Mouse (Mus musculus): ENCODE measurements at regions not wholly inside any gene's neighbourhood (a gene's known extent, or its start where the extent isn't known, plus 50 kb on each side); places are given as distances from the start of the nearest gene placed in this dataset.

DNA sequence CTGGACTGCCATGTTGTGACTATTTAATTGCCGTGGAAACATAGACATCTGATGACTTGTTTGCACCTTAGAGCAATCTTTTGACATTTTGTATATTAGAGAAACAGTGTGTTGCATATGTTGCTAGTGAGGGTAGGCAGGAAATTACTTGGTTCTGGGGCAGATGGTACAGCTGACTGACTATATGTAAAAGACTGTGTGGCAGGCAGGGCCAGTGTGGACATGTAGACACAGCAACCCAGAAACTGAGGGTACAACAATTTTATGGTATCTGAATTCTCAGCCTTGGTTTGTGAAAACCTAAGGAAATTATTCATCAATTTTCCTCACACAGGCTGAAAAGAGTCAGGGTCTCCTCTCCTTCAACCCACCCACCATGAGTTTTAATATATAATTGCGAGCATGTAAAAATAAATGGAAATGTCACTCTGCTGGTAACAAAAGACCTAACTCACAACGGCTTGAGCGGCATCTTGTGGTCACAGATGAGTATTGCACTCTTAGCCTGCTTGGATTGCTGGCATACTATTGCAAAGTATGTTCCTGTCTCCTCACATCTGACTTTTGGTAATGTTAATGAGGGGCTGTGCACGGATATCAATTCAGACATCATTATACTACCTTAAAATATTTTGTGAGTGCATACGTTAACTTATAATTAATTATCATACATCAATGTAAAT lies 329.8 kb downstream of the Psat1 start:
- ATAC-seq (peak; percentile 32; the same call in 1 of the 2 replicates), DNase-seq (ENCODE audit: low spot score) (peak; percentile 91)
- H3K4me3 ChIP-seq (ENCODE audit: low read depth, low read length) = no peak overlapping the region
- no peak overlapping the region for H3K9ac ChIP-seq (ENCODE audit: low read length)
- H3K9me3 ChIP-seq (replicated peaks; ENCODE audit: control insufficient read depth, low read length) = no peaks in the 10 kb centered on the region
- H3K4me1 ChIP-seq (ENCODE audit: control insufficient read depth, insufficient read depth, low read length) = peaks cover 16% of the 10 kb centered on the region
- no peaks in the 10 kb centered on the region for H3K36me3 ChIP-seq (ENCODE audit: control insufficient read depth, insufficient read depth, low read length)
- H3K27me3 ChIP-seq (replicated peaks; ENCODE audit: control insufficient read depth, insufficient read depth, low read length) = no peaks in the 10 kb centered on the region
- H3K27ac ChIP-seq (ENCODE audit: low read depth, low read length) = no peak overlapping the region
- H3K4me2 ChIP-seq (ENCODE audit: low read length) = no peak overlapping the region
- WGBS = 11% methylated on average over 6 of the region's 6 CpGs

DNA sequence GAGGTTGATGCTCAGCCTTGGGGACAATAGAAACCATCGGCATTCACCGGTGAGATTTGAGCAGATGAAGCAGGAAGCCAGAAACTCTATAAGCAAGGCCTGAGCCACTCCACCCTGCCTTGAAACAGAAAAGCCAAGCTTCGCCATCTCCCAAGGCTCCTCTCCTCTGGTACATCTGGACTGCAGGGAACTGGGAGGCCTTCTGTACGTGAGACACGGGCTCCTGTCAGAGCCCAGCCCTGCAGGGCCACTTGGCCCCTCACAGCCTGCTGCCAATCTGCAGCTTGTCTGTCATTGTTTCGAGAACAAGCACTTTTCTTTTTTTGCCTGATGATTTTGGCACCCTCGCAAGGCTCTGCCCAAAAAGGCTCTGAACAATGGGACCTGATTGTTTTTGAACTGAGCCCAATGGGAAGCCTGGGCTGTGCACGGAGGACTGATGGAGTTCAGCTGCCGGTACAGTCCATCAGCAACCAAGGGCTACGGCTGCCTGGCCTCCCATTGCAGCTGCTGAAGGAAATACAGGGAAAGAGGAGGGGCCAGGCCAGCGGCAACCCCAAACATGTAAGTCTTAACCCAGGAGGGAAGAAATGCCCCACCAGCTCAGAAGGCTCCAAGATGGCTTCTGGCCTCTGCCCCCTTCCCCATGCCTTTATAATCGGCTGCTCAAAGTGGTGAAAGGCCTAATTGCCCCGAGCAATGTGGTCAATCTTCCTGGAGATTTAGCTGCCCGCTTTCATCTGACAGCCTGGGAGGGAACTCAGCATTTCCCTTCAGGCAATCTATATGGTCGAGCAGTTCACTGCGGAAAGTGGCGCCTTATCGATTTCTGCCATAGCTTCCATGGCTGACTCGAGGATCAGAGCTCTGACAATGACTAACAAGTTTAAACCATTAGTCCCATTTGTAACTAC lies 332.2 kb downstream of the Psat1 start:
- H3K36me3 ChIP-seq (ENCODE audit: control insufficient read depth, insufficient read depth, low read length) = no peaks in the 10 kb centered on the region
- peak overlapping the region; percentile 7; the same call in 1 of the 2 replicates for H3K9ac ChIP-seq (ENCODE audit: low read length)
- 12% methylated on average over 19 of the region's 19 CpGs for WGBS
- H3K9me3 ChIP-seq (replicated peaks; ENCODE audit: control insufficient read depth, low read length) = no peaks in the 10 kb centered on the region
- peak; percentile 88 for ATAC-seq
- no peaks in the 10 kb centered on the region for H3K27me3 ChIP-seq (replicated peaks; ENCODE audit: control insufficient read depth, insufficient read depth, low read length)
- peak; percentile 89 for DNase-seq (ENCODE audit: low spot score)
- H3K27ac ChIP-seq (ENCODE audit: low read depth, low read length) = 0 out of 2 replicates have a peak overlapping the region, but pooled peaks have one; percentile 35
- H3K4me2 ChIP-seq (ENCODE audit: low read length) = peak overlapping the region; percentile 39
- H3K4me1 ChIP-seq (ENCODE audit: control insufficient read depth, insufficient read depth, low read length) = peaks cover 16% of the 10 kb centered on the region
- H3K4me3 ChIP-seq (ENCODE audit: low read depth, low read length) = no peak overlapping the region

DNA sequence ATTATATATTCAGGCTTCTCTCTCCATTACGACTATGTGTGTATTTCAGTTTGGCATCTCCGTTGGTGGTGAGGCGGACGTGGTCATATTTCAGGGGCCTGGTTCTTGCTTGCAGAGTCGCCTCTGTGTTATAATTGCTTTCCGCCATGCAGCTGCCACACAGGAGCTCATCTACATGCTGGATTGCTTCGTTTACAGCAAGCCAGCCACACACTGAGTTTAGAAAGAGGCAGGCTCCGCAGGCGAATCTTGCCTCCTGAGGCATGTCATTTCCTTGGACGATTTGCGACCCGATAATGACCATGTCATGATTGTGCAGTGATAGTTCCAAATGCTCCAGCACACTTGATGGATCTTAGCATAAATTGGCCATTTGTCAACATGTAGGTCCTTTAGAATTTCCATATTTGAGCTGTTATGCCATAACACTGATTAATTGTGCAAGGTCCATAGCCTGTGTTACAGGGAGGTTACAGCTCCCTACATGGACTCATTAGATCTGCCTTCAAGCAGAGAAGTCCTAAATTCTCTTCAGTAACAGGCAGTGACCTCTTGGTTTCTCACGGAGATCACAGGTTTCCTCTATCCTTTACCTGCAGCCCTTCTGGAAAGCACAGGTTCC lies 335.9 kb downstream of the Psat1 start:
- H3K36me3 ChIP-seq (ENCODE audit: control insufficient read depth, insufficient read depth, low read length) = no peaks in the 10 kb centered on the region
- H3K4me2 ChIP-seq (ENCODE audit: low read length) = no peak overlapping the region
- H3K4me3 ChIP-seq (ENCODE audit: low read depth, low read length) = no peak overlapping the region
- WGBS = 63% methylated on average over 13 of the region's 13 CpGs
- peaks cover 16% of the 10 kb centered on the region for H3K4me1 ChIP-seq (ENCODE audit: control insufficient read depth, insufficient read depth, low read length)
- H3K9me3 ChIP-seq (replicated peaks; ENCODE audit: control insufficient read depth, low read length) = no peaks in the 10 kb centered on the region
- no peak overlapping the region for H3K9ac ChIP-seq (ENCODE audit: low read length)
- no peak for ATAC-seq
- peak; percentile 37 for DNase-seq (ENCODE audit: low spot score)
- no peaks in the 10 kb centered on the region for H3K27me3 ChIP-seq (replicated peaks; ENCODE audit: control insufficient read depth, insufficient read depth, low read length)
- H3K27ac ChIP-seq (ENCODE audit: low read depth, low read length) = peak overlapping the region; percentile 14; the same call in 1 of the 2 replicates

GRCm38 (mm10) chr19:15606440-15606839 lies 340.7 kb downstream of the Psat1 start:
- Histone ChIP-seq H3K27ac (ENCODE audit: low read depth, low read length) (no peak overlapping the region), H3K9ac (ENCODE audit: low read length) (no peak overlapping the region), H3K4me1 (ENCODE audit: control insufficient read depth, insufficient read depth, low read length) (no peaks in the 10 kb centered on the region), H3K36me3 (ENCODE audit: control insufficient read depth, insufficient read depth, low read length) (no peaks in the 10 kb centered on the region), H3K4me3 (ENCODE audit: low read depth, low read length) (no peak overlapping the region), H3K9me3 (replicated peaks; ENCODE audit: control insufficient read depth, low read length) (no peaks in the 10 kb centered on the region), H3K4me2 (ENCODE audit: low read length) (no peak overlapping the region), H3K27me3 (replicated peaks; ENCODE audit: control insufficient read depth, insufficient read depth, low read length) (no peaks in the 10 kb centered on the region)
- 88% methylated on average over 4 of the region's 4 CpGs for WGBS
- DNase-seq (ENCODE audit: low spot score) (no peak), ATAC-seq (no peak)

- 77% methylated on average over 2 of the region's 2 CpGs for WGBS
- Histone ChIP-seq H3K27ac (ENCODE audit: low read depth, low read length) (no peak overlapping the region), H3K9ac (ENCODE audit: low read length) (no peak overlapping the region), H3K27me3 (replicated peaks; ENCODE audit: control insufficient read depth, insufficient read depth, low read length) (no peaks in the 10 kb centered on the region), H3K4me1 (ENCODE audit: control insufficient read depth, insufficient read depth, low read length) (no peaks in the 10 kb centered on the region), H3K36me3 (ENCODE audit: control insufficient read depth, insufficient read depth, low read length) (no peaks in the 10 kb centered on the region), H3K4me2 (ENCODE audit: low read length) (no peak overlapping the region), H3K4me3 (ENCODE audit: low read depth, low read length) (no peak overlapping the region), H3K9me3 (replicated peaks; ENCODE audit: control insufficient read depth, low read length) (no peaks in the 10 kb centered on the region)
- ATAC-seq = no peak
- DNase-seq (ENCODE audit: low spot score) = no peak
Measured at GRCm38 (mm10) chr19:15592821-15593220, 354.3 kb downstream of the Psat1 start.

DNA sequence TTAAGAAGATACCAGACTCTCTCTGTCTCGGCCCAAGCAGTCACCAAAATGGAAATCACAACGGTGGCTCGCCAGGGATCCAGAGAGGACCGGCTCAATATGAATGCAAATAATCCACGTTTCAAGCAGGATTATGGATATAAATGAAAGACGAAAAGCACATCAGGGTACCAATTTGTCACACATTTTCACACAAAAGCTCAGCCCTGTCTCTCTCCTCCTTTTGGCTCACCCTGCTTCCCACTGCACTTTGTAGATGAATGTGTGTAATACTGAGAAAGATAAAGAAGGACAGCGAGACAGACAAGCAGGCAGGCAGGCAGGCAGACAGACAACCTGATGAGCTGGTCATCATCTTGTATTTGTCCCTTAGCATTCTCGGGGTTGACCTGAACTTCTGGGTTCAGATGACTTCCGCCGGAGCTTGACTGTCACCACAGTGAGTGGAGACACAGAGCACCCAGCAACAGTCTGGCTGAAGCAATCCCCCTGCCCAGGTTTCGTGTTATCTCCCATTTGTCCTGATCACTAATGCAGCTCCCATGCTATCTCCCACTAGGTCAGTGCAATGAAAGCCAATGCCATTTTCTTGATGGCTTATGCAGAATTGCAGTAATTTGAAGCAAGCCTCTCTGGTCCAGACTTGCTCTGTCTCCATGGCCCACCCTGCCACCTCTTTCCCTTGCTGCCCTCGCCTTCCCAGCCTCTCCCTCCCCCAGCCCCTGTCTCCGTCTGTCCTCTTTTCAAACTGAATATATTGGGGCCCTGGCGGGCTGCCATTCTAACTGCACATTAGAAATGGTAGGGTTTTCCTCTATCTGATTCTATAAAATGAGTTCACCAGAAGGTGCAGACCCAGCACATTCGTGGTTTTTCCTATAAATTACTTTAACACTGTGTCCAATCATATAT lies 363.1 kb downstream of the Psat1 start:
- H3K9ac ChIP-seq (ENCODE audit: low read length) = no peak overlapping the region
- H3K36me3 ChIP-seq (ENCODE audit: control insufficient read depth, insufficient read depth, low read length) = no peaks in the 10 kb centered on the region
- no peak overlapping the region for H3K4me3 ChIP-seq (ENCODE audit: low read depth, low read length)
- 56% methylated on average over 15 of the region's 15 CpGs for WGBS
- ATAC-seq (0 out of 2 replicates have a peak, but pooled peaks have one; percentile 48), DNase-seq (ENCODE audit: low spot score) (peak; percentile 48)
- H3K9me3 ChIP-seq (replicated peaks; ENCODE audit: control insufficient read depth, low read length) = no peaks in the 10 kb centered on the region
- H3K27ac ChIP-seq (ENCODE audit: low read depth, low read length) = no peak overlapping the region
- no peaks in the 10 kb centered on the region for H3K27me3 ChIP-seq (replicated peaks; ENCODE audit: control insufficient read depth, insufficient read depth, low read length)
- H3K4me1 ChIP-seq (ENCODE audit: control insufficient read depth, insufficient read depth, low read length) = peaks cover 3% of the 10 kb centered on the region; the same call in 1 of the 2 replicates
- H3K4me2 ChIP-seq (ENCODE audit: low read length) = no peak overlapping the region

- no peak overlapping the region for H3K9ac ChIP-seq (ENCODE audit: low read length)
- ATAC-seq (no peak), DNase-seq (ENCODE audit: low spot score) (no peak)
- H3K36me3 ChIP-seq (ENCODE audit: control insufficient read depth, insufficient read depth, low read length) = no peaks in the 10 kb centered on the region
- no peak overlapping the region for H3K4me3 ChIP-seq (ENCODE audit: low read depth, low read length)
- H3K9me3 ChIP-seq (replicated peaks; ENCODE audit: control insufficient read depth, low read length) = no peaks in the 10 kb centered on the region
- no peaks in the 10 kb centered on the region for H3K27me3 ChIP-seq (replicated peaks; ENCODE audit: control insufficient read depth, insufficient read depth, low read length)
- peaks cover 3% of the 10 kb centered on the region; the same call in 1 of the 2 replicates for H3K4me1 ChIP-seq (ENCODE audit: control insufficient read depth, insufficient read depth, low read length)
- 54% methylated on average over 8 of the region's 8 CpGs for WGBS
- H3K4me2 ChIP-seq (ENCODE audit: low read length) = no peak overlapping the region
- no peak overlapping the region for H3K27ac ChIP-seq (ENCODE audit: low read depth, low read length)
Measured at GRCm38 (mm10) chr19:15583106-15583781, 363.9 kb downstream of the Psat1 start.

- Histone ChIP-seq H3K4me3 (ENCODE audit: low read depth, low read length) (no peak overlapping the region), H3K36me3 (ENCODE audit: control insufficient read depth, insufficient read depth, low read length) (no peaks in the 10 kb centered on the region), H3K27ac (ENCODE audit: low read depth, low read length) (no peak overlapping the region), H3K4me1 (ENCODE audit: control insufficient read depth, insufficient read depth, low read length) (no peaks in the 10 kb centered on the region), H3K4me2 (ENCODE audit: low read length) (no peak overlapping the region), H3K9ac (ENCODE audit: low read length) (no peak overlapping the region), H3K27me3 (replicated peaks; ENCODE audit: control insufficient read depth, insufficient read depth, low read length) (no peaks in the 10 kb centered on the region), H3K9me3 (replicated peaks; ENCODE audit: control insufficient read depth, low read length) (no peaks in the 10 kb centered on the region)
- 89% methylated on average over 9 of the region's 9 CpGs for WGBS
- no peak for DNase-seq (ENCODE audit: low spot score)
- no peak for ATAC-seq
Measured at GRCm38 (mm10) chr19:15571204-15571603, 375.9 kb downstream of the Psat1 start.
